Mouse (Mus musculus): ENCODE measurements at regions not wholly inside any gene's neighbourhood (a gene's known extent, or its start where the extent isn't known, plus 50 kb on each side); places are given as distances from the start of the nearest gene placed in this dataset.
A peak's percentile ranks its signal among the peaks of the same experiment; 100 is the strongest.

GRCm38 (mm10) chr1:151131627-151132284 lies 50.6 kb upstream of the Gm47985 start:
- Histone ChIP-seq H3K4me1 (ENCODE audit: control insufficient read depth, insufficient read depth, low read length) (peaks cover 19% of the 10 kb centered on the region), H3K4me3 (ENCODE audit: insufficient read depth, low read depth, low read length) (no peak overlapping the region), H3K27me3 (replicated peaks; ENCODE audit: control insufficient read depth, insufficient read depth, low read length) (no peaks in the 10 kb centered on the region), H3K36me3 (ENCODE audit: control insufficient read depth, insufficient read depth, low read length) (no peaks in the 10 kb centered on the region), H3K27ac (ENCODE audit: insufficient read depth, low read depth, low read length) (peak overlapping the region; percentile 89)
- 80% methylated on average over 4 of the region's 4 CpGs for WGBS
- no peak for DNase-seq
- TF ChIP-seq CTCF (conservative IDR thresholded peaks at IDR 0.05; ENCODE audit: insufficient read depth, insufficient read length, low read depth, low read length): no peak
- TF ChIP-seq POLR2A (IDR thresholded peaks at IDR 0.05; ENCODE audit: low read depth, low read length): no peak

Data from kidney, adult 2 months (tissue).